ENCODE assay signal across 18 mouse cellular contexts in genomic region chr1:33672083-33672482, GRCm38 (mm10). TPM values are rescaled to one million over a fixed set of nuclear protein-coding genes. Genes with fewer than 3 reads are reported as not detected.
A peak's percentile ranks its signal among the peaks of the same experiment; 100 is the strongest.
DNase-seq lines count a peak whose midpoint lies in the region; ATAC-seq and TF ChIP-seq lines count a peak whose summit lies in the region.
"Had no signal": no experiment of that assay in that cellular context is flagged by ENCODE, and none has a peak within 500 bp of the region (broad histone marks: within the 10 kb centered on the region; RNA-seq: fewer than 3 reads in every experiment).

No protein-coding gene starts in this region.

- DNase-seq in c-Kit-negative CD71-positive TER-119-positive erythroid progenitor cells, embryonic 14.5 days (ENCODE audit: low read depth, low spot score), result peak; percentile 58
- DNase-seq in liver, postnatal 0 days, result peak; percentile 31
- no peak for DNase-seq in natural killer cell, adult 2 months (ENCODE audit: low spot score in 2 of 2)
- DNase-seq in right cerebral cortex, postnatal 25 days, result no peak
- no peak for DNase-seq in adrenal gland, postnatal 36 days
- no peak for DNase-seq in gastrocnemius, postnatal 10 days
- DNase-seq: adrenal gland, adult 8-10 months had no signal

- peak overlapping the region; percentile 52 for H3K27ac ChIP-seq in liver, embryonic 12.5 days
- no peak overlapping the region for H3K27ac ChIP-seq in liver, postnatal 0 days (ENCODE audit: low read depth)
- H3K27ac ChIP-seq: embryonic facial prominence, embryonic 10.5 days; embryonic facial prominence, embryonic 15.5 days; hindbrain, postnatal 0 days; intestine, embryonic 15.5 days; kidney, postnatal 0 days; midbrain, embryonic 13.5 days had no signal

- TF ChIP-seq EP300 in liver, postnatal 0 days (IDR thresholded peaks at IDR 0.05; ENCODE audit: low read depth), result peak; percentile 89

- TF ChIP-seq CTCF in liver, postnatal 0 days (IDR thresholded peaks at IDR 0.05; ENCODE audit: low read depth), result no peak

- peak; percentile 64 for ATAC-seq in erythroblast, adult 5-6 weeks (replicated peaks; ENCODE audit: low FRiP score, poor library complexity, severe bottlenecking)
- ATAC-seq in liver, embryonic 12.5 days, result peak; percentile 70
- peak; percentile 71 for ATAC-seq in liver, postnatal 0 days
- ATAC-seq: forebrain, embryonic 16.5 days; hindbrain, postnatal 0 days; intestine, embryonic 15.5 days; midbrain, embryonic 13.5 days had no signal

- peaks cover 12% of the 10 kb centered on the region for H3K36me3 ChIP-seq in liver, embryonic 12.5 days
- peaks cover 4% of the 10 kb centered on the region; the same call in 1 of the 2 replicates for H3K36me3 ChIP-seq in liver, postnatal 0 days (replicated peaks; ENCODE audit: insufficient read depth, low read length)
- H3K36me3 ChIP-seq: intestine, embryonic 15.5 days; midbrain, embryonic 13.5 days had no signal

- H3K27me3 ChIP-seq in liver, embryonic 12.5 days (replicated peaks), result 0 out of 2 replicates have a peak, but pooled peaks cover 11% of the 10 kb centered on the region
- no peaks in the 10 kb centered on the region for H3K27me3 ChIP-seq in liver, postnatal 0 days (ENCODE audit: insufficient read depth, low read length)
- H3K27me3 ChIP-seq: embryonic facial prominence, embryonic 15.5 days; intestine, embryonic 15.5 days; midbrain, embryonic 13.5 days had no signal

- H3K4me1 ChIP-seq in liver, embryonic 12.5 days, result peaks cover 41% of the 10 kb centered on the region
- peaks cover 5% of the 10 kb centered on the region; the same call in 1 of the 2 replicates for H3K4me1 ChIP-seq in liver, postnatal 0 days (ENCODE audit: insufficient read depth)

- no peaks in the 10 kb centered on the region for H3K9me3 ChIP-seq in liver, embryonic 12.5 days (replicated peaks)
- H3K9me3 ChIP-seq in liver, postnatal 0 days (ENCODE audit: low read length), result no peaks in the 10 kb centered on the region
- H3K9me3 ChIP-seq: embryonic facial prominence, embryonic 10.5 days; embryonic facial prominence, embryonic 15.5 days; intestine, embryonic 15.5 days; megakaryocyte, embryonic 14.5 days; midbrain, embryonic 13.5 days had no signal

- 40% methylated on average over 3 of the region's 3 CpGs for WGBS in liver, embryonic 12.5 days (ENCODE audit: insufficient replicate concordance)
- 49% methylated on average over 3 of the region's 3 CpGs for WGBS in liver, postnatal 0 days (ENCODE audit: insufficient replicate concordance)

- H3K4me3 ChIP-seq in liver, embryonic 12.5 days, result no peak overlapping the region
- no peak overlapping the region for H3K4me3 ChIP-seq in liver, postnatal 0 days (ENCODE audit: low read depth, low read length)
- H3K4me3 ChIP-seq: embryonic facial prominence, embryonic 10.5 days; embryonic facial prominence, embryonic 15.5 days; gastrocnemius, adult 2 months; intestine, embryonic 15.5 days; megakaryocyte, embryonic 14.5 days; midbrain, embryonic 13.5 days had no signal

- no peak overlapping the region for H3K9ac ChIP-seq in liver, embryonic 12.5 days
- no peak overlapping the region for H3K9ac ChIP-seq in liver, postnatal 0 days (replicated peaks)
- H3K9ac ChIP-seq: embryonic facial prominence, embryonic 15.5 days; intestine, embryonic 15.5 days; midbrain, embryonic 13.5 days had no signal

- peak overlapping the region; percentile 41 for H3K4me2 ChIP-seq in liver, embryonic 12.5 days
- peak overlapping the region; percentile 1; the same call in 1 of the 2 replicates for H3K4me2 ChIP-seq in liver, postnatal 0 days (ENCODE audit: low read depth, low read length)
- H3K4me2 ChIP-seq: embryonic facial prominence, embryonic 15.5 days; intestine, embryonic 15.5 days; midbrain, embryonic 13.5 days had no signal

RNA-seq across cellular contexts. Expression of gene Prim2, which starts 2.5 kb away (rescaled TPM):
- 22.3 and 26.5 TPM in 2 replicates for total RNA-seq in erythroblast, adult 5-6 weeks (2015; ENCODE audit: low replicate concordance)
- 37.0 and 42.5 TPM in 2 replicates for total RNA-seq in erythroblast, adult 5-6 weeks (2017; ENCODE audit: low replicate concordance)
- polyA plus RNA-seq in liver, embryonic 12.5 days (2016; fragmentation: Nextera tagmentation; extraction: Ambion mirVana), result 49.2 and 50.0 TPM in 2 replicates
- 14.1 and 15.7 TPM in 2 replicates for polyA plus RNA-seq in liver, postnatal 0 days (2015; fragmentation: Nextera tagmentation; extraction: Ambion mirVana)
- 1 to 10 TPM; 5.6 to 5.8 TPM for total RNA-seq in adrenal gland, postnatal 36 days (2021)
- total RNA-seq in gastrocnemius, postnatal 10 days (2021), result 1 to 10 TPM; 4.2 to 5.5 TPM

RNA-seq across cellular contexts. Expression of gene Rab23, which starts 47.6 kb away (rescaled TPM):
- 0.63 and 1.2 TPM in 2 replicates for total RNA-seq in erythroblast, adult 5-6 weeks (2015; ENCODE audit: low replicate concordance)
- 5.5 TPM in 1 of 2 replicates, not detected in the other for total RNA-seq in erythroblast, adult 5-6 weeks (2017; ENCODE audit: low replicate concordance)
- polyA plus RNA-seq in liver, embryonic 12.5 days (2016; fragmentation: Nextera tagmentation; extraction: Ambion mirVana), result 8.4 and 8.9 TPM in 2 replicates
- 2.3 and 2.8 TPM in 2 replicates for polyA plus RNA-seq in liver, postnatal 0 days (2015; fragmentation: Nextera tagmentation; extraction: Ambion mirVana)
- 10 to 100 TPM; 10.3 to 11.9 TPM for total RNA-seq in adrenal gland, postnatal 36 days (2021)
- 10 to 100 TPM in 1 of 2 experiments, 1 to 10 TPM in 1; 8.1 to 14.4 TPM for total RNA-seq in gastrocnemius, postnatal 10 days (2021)

Comparison
In these comparisons a context has a peak if more than half of its experiments do, and no peak if none do; other contexts are left out.
1. DNase-seq: peak in c-Kit-negative CD71-positive TER-119-positive erythroid progenitor cells, embryonic 14.5 days (single experiment) and liver, postnatal 0 days (single experiment); none in natural killer cell, adult 2 months (0 of 2), right cerebral cortex, postnatal 25 days (single experiment), adrenal gland, postnatal 36 days (0 of 2) and gastrocnemius, postnatal 10 days (single experiment).
2. Peak in every context shown above with its lines, with median percentiles within 50 percentile points of each other: ATAC-seq.